Mouse (Mus musculus) Muller cell, postnatal 12 days (primary cell): ENCODE results near the gene Git1.

Experiments
- DNase-seq: peaks from one replicate; pipeline ENCODE4 v3.0.0-alpha.2; 2015; ENCODE audit errors: inconsistent ontology term

Gene Git1

DNA sequence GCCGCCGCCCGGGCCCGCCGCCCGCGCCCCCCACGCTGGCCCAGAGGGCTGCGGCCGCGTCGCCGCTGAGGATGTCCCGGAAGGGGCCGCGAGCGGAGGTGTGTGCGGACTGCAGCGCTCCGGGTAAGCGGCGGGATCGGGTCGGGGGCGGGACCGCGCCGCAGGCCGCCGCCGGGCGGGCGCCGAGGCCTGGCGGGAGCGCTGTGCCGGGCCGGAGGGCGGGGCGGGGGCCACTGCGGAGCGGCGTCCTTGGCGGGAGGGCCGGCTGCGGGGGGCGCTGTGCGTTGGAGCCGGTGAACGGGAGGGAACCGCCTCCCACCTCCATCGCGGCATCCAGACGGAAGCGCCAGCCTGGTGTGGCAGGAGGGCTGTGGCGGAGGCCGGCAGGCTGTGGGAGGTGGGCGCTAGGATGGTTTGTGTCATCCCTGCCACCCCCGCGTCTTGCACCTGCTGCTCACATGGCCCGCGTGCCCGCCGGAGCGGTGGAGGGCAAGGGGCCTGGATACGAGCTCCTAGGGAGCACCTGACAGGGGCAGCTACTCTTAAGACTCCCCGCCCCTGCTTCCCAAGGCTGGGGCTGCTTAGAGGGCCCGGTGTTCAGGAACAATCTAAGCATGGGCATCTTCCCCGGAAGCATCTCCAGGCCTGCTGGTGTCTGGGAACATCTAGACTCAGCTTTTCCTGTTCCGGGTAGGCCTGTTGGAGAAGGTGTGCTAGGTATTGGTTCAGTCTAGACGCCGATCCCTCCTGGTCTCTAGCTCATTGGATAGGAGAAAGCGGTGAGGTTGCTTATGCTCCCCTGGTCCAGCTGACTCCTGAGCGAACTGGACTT is at the start of gene Git1:
Gene Git1 (plus strand): TSS at position 51 of the 832 bp plus-strand sequence.
- peak; percentile 51 for DNase-seq

DNA sequence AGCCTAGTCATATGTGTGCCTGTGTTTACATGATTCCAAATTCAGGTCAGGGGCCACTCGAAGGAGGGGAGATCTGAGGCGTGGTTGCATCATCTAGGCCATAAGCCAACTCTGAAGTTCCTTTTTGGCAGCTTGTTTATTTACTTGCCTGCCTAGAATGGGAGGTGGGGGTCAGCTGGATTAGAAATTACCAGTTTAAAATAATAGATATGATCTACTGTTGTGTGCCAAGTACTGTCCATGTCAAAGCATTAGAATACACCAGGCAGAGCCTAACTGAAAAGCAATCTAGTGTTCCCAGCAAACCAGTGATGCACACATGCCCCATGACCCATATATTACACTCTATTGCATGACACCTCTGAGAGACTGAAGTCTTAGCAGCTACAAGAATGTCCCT is 48.4 kb upstream of the Git1 start:
- no peak for DNase-seq

GRCm38 (mm10) chr11:77446628-77447041 is 46.7 kb upstream of the Git1 start:
- peak; percentile 62 for DNase-seq

- DNase-seq, result no peak
Measured at GRCm38 (mm10) chr11:77449224-77449623, 44.1 kb upstream of the Git1 start.

DNA sequence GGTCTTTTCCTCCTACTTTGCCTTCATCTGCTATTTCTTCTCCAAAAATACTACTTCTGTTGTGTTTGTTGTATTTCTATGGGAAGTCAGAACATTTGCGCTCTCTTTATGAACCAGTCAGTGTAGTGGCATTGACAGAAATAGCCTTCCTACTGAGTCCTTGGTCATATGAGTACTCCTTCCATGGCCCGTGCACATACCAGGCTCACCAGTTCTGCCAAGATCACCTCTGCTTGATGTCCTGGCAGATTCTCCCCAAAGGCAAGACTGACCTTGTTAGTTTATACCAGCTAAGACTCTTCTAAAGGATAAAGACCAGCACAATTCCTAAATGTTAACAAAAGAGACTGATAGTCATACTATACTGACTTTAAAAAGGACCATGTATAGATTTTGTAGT is 41.7 kb upstream of the Git1 start:
- DNase-seq, result no peak

GRCm38 (mm10) chr11:77453388-77453787 is 40.0 kb upstream of the Git1 start:
- no peak for DNase-seq

GRCm38 (mm10) chr11:77455770-77456510 is 37.4 kb upstream of the Git1 start:
- no peak for DNase-seq

DNA sequence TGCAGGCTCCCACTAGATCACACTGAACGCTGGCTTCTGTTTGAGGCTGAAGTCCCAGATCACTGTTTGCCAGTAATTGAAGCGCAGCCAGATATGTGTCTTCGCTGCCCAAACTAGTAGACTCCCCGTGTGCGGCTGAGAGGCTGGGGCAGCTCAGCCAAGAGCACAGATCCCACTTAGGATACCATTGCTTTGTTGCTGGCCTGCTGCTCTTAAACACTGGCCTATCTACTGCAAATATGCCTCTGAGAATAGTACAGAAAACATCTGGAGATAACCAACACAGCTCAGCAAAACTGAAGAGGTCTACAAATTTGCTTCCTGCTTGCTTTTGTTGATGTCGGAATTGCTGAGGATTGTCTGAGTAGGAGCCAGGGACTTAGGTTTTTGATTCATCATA is 36.5 kb upstream of the Git1 start:
- no peak for DNase-seq

GRCm38 (mm10) chr11:77461856-77462255 is 31.5 kb upstream of the Git1 start:
- no peak for DNase-seq

DNA sequence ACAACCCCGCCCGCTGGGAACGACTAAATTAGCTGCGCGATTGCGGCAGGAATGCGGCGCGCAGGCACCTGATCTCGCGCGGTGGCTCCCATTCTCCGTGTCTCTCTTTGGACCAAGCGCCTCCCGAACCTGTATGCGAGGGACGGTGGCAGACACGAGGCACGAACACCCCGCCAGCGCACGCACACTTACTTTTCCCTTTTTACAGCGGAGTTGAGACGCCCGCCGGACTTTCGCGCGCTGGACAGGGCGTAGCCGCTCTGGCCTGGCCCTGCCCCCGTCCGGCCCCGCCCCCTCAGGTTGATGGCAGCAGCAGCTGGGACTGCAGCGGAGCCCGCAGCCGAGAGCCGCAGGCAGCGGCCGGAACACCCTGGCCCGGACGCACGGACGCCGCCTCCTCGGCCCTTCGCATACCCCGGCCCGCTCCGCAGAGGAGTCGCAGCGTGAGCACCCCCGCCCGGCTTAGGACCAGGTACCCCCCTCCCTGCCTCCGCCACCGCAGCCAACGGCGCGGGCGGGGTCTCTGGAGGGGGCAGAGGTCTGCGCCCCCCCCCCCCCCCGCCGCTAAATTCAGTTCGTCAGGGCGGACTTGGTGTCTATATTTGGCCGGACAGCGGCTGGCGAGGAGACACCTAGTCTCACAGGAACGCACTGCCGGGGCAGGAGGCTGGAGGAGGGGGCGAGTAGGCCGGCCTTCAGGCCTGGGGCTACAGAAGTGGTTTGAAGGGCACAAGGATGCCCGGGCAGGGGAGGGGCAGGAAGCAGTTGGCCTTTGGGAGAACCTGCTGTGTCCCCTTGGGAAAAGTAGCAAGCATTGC is 30.9 kb upstream of the Git1 start, which contains the start of gene Coro6:
Gene Coro6 (plus strand): TSS at position 129 of the 818 bp plus-strand sequence.
- peak; percentile 80 for DNase-seq

DNA sequence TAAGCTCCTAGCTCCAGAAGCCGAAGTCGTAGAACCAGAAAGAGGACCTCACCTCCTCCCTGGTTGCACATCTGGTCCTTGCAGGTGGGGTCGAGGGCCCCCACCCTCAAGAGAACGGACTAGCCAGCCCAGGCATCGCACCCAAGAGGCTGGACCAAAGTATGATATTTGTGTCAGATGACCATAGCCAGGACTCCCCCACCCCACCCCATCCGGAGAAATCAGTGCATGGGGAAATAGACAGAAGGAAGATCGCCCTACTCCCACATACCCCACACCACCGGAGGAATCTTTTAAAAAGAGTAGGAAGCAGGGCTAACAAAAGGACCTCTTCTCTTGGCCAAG is 30.3 kb upstream of the Git1 start:
- DNase-seq, result no peak

- no peak for DNase-seq
Measured at GRCm38 (mm10) chr11:77463786-77464185, 29.6 kb upstream of the Git1 start.

DNA sequence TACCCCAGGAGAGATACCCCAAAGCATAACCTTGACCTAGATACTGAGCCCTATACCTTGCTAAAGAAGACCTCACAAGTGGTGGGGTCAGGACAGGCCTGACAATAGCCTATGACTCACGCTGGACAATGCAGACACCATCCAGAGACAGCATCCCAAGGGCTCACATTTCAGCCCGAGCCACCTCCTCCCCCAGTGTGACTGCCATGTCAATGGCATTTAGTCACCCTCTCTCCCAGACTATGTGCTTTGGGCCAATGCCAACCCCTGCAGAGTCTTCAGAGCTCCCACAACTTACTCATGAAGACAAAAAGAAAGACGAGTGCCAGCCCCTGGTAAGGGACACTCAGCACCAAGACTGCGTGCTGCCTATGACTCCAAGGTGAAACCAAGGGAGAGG is 28.7 kb upstream of the Git1 start:
- peak; percentile 89 for DNase-seq

DNA sequence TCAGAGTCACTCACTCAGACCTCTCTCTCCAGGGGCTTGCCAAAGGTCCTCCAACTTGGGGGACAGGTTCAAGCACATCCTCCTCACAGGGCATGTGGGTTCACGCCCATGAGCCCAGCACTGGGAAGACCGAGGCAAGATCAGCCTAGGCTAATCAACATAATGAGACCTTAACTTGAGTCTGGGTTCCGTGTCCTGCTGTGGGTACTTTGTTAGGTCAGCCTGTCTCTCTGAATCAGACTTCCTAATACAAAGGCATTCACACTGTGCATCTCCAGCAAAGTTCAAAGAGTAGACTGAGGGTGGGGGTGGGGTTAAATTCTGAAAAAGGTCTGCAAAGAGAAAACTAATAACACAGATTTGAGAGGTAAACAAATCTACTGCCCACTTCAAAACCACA is 28.3 kb upstream of the Git1 start:
- DNase-seq, result peak; percentile 67

- DNase-seq, result no peak
Measured at GRCm38 (mm10) chr11:77466544-77466943, 26.8 kb upstream of the Git1 start.

DNA sequence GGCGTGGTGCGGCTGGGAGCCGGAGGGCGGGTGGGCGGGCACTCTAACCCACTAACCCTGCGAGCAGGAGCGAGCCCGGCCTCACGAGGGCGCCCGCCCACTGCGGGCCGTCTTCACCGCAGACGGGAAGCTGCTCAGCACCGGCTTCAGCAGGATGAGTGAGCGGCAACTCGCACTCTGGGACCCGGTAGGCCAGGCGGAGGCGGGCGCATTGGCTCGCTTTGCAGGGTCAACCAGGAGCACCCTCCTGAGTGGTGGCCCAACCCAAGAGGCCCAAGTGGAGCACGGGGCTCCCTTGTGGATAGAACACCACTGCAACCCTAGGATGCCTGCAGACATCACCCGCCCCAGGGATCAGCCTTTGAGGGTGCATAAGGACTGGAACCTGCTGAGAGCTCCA is 26.2 kb upstream of the Git1 start:
- DNase-seq, result peak; percentile 75

- peak; percentile 67 for DNase-seq
Measured at GRCm38 (mm10) chr11:77467784-77468183, 25.6 kb upstream of the Git1 start.

- no peak for DNase-seq
Measured at GRCm38 (mm10) chr11:77468397-77468796, 25.0 kb upstream of the Git1 start.

- no peak for DNase-seq
Measured at GRCm38 (mm10) chr11:77471407-77471806, 22.0 kb upstream of the Git1 start.

DNA sequence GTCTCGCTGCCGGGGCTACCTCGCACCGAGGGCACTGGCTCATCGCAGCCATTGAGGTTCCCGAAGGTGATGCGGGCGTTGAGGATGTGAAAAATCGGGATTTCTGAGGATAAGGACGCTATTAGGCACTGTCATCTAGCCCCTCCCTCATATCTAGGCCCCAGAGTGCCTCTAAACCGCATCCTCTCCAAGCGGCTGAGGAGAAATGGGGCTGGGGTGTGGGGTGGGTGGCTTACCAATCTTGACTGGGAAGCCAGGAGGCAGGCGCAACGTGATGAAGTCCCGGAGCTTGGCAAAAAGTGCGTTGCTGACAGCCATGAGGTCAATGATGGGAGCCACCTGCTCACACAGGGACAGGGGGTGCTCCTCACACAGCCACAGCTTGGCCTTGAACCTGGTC is 20.6 kb upstream of the Git1 start:
- DNase-seq, result no peak

GRCm38 (mm10) chr11:77476216-77476615 is 17.1 kb upstream of the Git1 start:
- DNase-seq, result no peak

DNA sequence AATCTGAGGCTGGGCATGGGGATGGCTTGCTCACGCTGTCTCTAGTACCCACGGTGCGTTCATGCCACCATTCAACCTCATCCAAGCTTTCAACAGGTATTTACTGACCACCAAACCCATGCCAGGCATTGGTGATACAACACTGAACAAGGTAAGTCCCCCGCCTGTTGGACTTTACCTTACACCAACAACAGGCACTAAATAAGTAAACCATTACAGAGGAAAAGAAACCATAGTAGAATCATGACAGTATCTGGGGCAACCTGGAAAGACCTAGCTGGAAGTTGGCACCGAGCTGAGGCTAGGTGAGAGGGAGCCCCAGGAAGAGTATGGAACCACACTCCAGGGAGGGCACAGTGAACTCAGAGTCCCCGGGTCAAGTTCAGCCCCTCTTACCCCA is 16.5 kb upstream of the Git1 start:
- DNase-seq, result no peak
